Mouse (Mus musculus) cerebellum, adult 2 months (tissue): ENCODE results near the gene Slc15a1.

Source experiments
- CTCF ChIP-seq: fragments of 200-500 bp; IDR thresholded peaks from 2 replicates; pipeline ENCODE4 v1.5.1; 2011; ENCODE audit warnings: low read depth, mild to moderate bottlenecking, control low read depth, low read length, moderate library complexity, borderline replicate concordance; ENCODE audit not compliant: insufficient read depth
- POLR2A ChIP-seq: fragments of 200-500 bp; IDR thresholded peaks from 2 replicates; pipeline ENCODE4 v1.6.1; 2011; ENCODE audit warnings: low read length, control low read depth, borderline replicate concordance; ENCODE audit not compliant: insufficient read depth

- TF ChIP-seq POLR2A (no peak), CTCF (no peak)
Measured at GRCm38 (mm10) chr14:121422000-121422399, 83.1 kb downstream of the Slc15a1 start.
